Mouse (Mus musculus): ENCODE results near the gene Sema4a.

GRCm38 (mm10) chr3:88486887-88487286, 25.9 kb upstream of the Sema4a start:
- TF ChIP-seq CTCF (conservative IDR thresholded peaks at IDR 0.05; ENCODE audit: low read length) (no peak), POU5F1 (IDR thresholded peaks at IDR 0.05; ENCODE audit: borderline replicate concordance, low read length) (no peak), NANOG (IDR thresholded peaks at IDR 0.05; ENCODE audit: borderline replicate concordance, low read length) (no peak)

All from E14TG2a.4 (cell line).